In genomic region chr10:127620406-127621190, GRCm38 (mm10) we compare ENCODE assay signal across 8 mouse cellular contexts. TPM values are rescaled to one million over a fixed set of nuclear protein-coding genes. Genes with fewer than 3 reads are reported as not detected.
DNase-seq lines count a peak whose midpoint lies in the region; ATAC-seq and TF ChIP-seq lines count a peak whose summit lies in the region.

Gene Lrp1 (minus strand): TSS chr10:127621148.

- H3K27me3 ChIP-seq in forebrain, embryonic 15.5 days: no peaks in the 10 kb centered on the region
- no peaks in the 10 kb centered on the region for H3K27me3 ChIP-seq in hindbrain, embryonic 10.5 days (ENCODE audit: insufficient read depth, poor library complexity, severe bottlenecking)
- H3K27me3 ChIP-seq in midbrain, embryonic 14.5 days (ENCODE audit: control insufficient read depth, insufficient read depth, low read length): no peaks in the 10 kb centered on the region

- 15% methylated on average over 26 of the region's 32 CpGs for WGBS in bone marrow, adult 2 months
- under 1% methylated on average over 21 of the region's 32 CpGs for WGBS in forebrain, embryonic 15.5 days
- under 1% methylated on average over 30 of the region's 32 CpGs for WGBS in hindbrain, embryonic 10.5 days
- WGBS in midbrain, embryonic 14.5 days: 0% methylated on average over 29 of the region's 32 CpGs

- H3K4me2 ChIP-seq in forebrain, embryonic 15.5 days (replicated peaks): peak within 1 kb of the TSS; percentile 94
- peak within 1 kb of the TSS; percentile 96 for H3K4me2 ChIP-seq in midbrain, embryonic 14.5 days (ENCODE audit: low read length)

- no peak for TF ChIP-seq POLR2A in bone marrow, adult 2 months (IDR thresholded peaks at IDR 0.05; ENCODE audit: borderline replicate concordance, control insufficient read depth, low read depth, low read length)

- no peaks in the 10 kb centered on the region for H3K4me1 ChIP-seq in bone marrow, adult 2 months (ENCODE audit: control insufficient read depth, insufficient read depth, low read length)
- peaks cover 53% of the 10 kb centered on the region for H3K4me1 ChIP-seq in forebrain, embryonic 15.5 days
- H3K4me1 ChIP-seq in hindbrain, embryonic 10.5 days (replicated peaks): peaks cover 70% of the 10 kb centered on the region
- peaks cover 40% of the 10 kb centered on the region for H3K4me1 ChIP-seq in midbrain, embryonic 14.5 days (ENCODE audit: control insufficient read depth, insufficient read depth, low read length)

- peak; percentile 80 for ATAC-seq in forebrain, embryonic 15.5 days (replicated peaks)
- peak; percentile 80 for ATAC-seq in midbrain, embryonic 14.5 days (ENCODE audit: low FRiP score, low TSS enrichment)

- H3K9me3 ChIP-seq in forebrain, embryonic 15.5 days: no peaks in the 10 kb centered on the region
- no peaks in the 10 kb centered on the region for H3K9me3 ChIP-seq in hindbrain, embryonic 10.5 days
- H3K9me3 ChIP-seq in midbrain, embryonic 14.5 days (ENCODE audit: control insufficient read depth, low read length): no peaks in the 10 kb centered on the region

- no peak for TF ChIP-seq CTCF in bone marrow, adult 2 months (IDR thresholded peaks at IDR 0.05; ENCODE audit: control insufficient read depth, insufficient read depth, low read length)

- H3K36me3 ChIP-seq in forebrain, embryonic 15.5 days: no peaks in the 10 kb centered on the region
- peaks cover 7% of the 10 kb centered on the region; the same call in 1 of the 2 replicates for H3K36me3 ChIP-seq in hindbrain, embryonic 10.5 days
- peaks cover 6% of the 10 kb centered on the region; the same call in 1 of the 2 replicates for H3K36me3 ChIP-seq in midbrain, embryonic 14.5 days (ENCODE audit: control insufficient read depth, insufficient read depth, low read length)

- H3K4me3 ChIP-seq in bone marrow, adult 2 months (replicated peaks; ENCODE audit: control insufficient read depth, low read depth, low read length): peak within 1 kb of the TSS; percentile 64
- peak within 1 kb of the TSS; percentile 73 for H3K4me3 ChIP-seq in forebrain, embryonic 15.5 days
- peak within 1 kb of the TSS; percentile 82 for H3K4me3 ChIP-seq in hindbrain, embryonic 10.5 days
- peak within 1 kb of the TSS; percentile 88 for H3K4me3 ChIP-seq in midbrain, embryonic 14.5 days (replicated peaks; ENCODE audit: low read depth, low read length)

- H3K27ac ChIP-seq in bone marrow, adult 2 months (ENCODE audit: control insufficient read depth, insufficient read depth, low read depth, low read length, poor library complexity): peak within 1 kb of the TSS; percentile 71
- peak within 1 kb of the TSS; percentile 93 for H3K27ac ChIP-seq in forebrain, embryonic 15.5 days (replicated peaks)
- peak within 1 kb of the TSS; percentile 95 for H3K27ac ChIP-seq in hindbrain, embryonic 10.5 days
- H3K27ac ChIP-seq in midbrain, embryonic 14.5 days (replicated peaks; ENCODE audit: low read depth, low read length): peak within 1 kb of the TSS; percentile 90

- peak within 1 kb of the TSS; percentile 94 for H3K9ac ChIP-seq in forebrain, embryonic 15.5 days (replicated peaks)
- peak within 1 kb of the TSS; percentile 95 for H3K9ac ChIP-seq in midbrain, embryonic 14.5 days (replicated peaks; ENCODE audit: low read length)

- intact Hi-C loops in left cerebral cortex, postnatal 14 days (cut with DNase I): no loop called here

- peak; percentile 48 for DNase-seq in ovary, adult 18-20 months (ENCODE audit: low spot score)
- no peak for DNase-seq in ovary, postnatal 14 days (ENCODE audit: low spot score)
- peak; percentile 79 for DNase-seq in hindbrain, embryonic 10.5 days (ENCODE audit: low spot score)
- peak; percentile 48 to 51 for DNase-seq in left cerebral cortex, postnatal 14 days (ENCODE audit: low spot score in 2 of 2)
- peak; percentile 78 for DNase-seq in midbrain, embryonic 14.5 days
- DNase-seq in adipocyte (ENCODE audit: low spot score): no peak

RNA-seq across cellular contexts. Expression of gene Lrp1, which starts in this region (rescaled TPM):
- polyA plus RNA-seq in bone marrow, adult 2 months (2011; ENCODE audit: insufficient read depth, insufficient read length, low replicate concordance, missing spikeins): 23.5 and 48.3 TPM in 2 replicates
- polyA plus RNA-seq in forebrain, embryonic 15.5 days (2015; fragmentation: Nextera tagmentation; extraction: Ambion mirVana): 93.1 and 95.7 TPM in 2 replicates
- 55.7 and 71.7 TPM in 2 replicates for polyA plus RNA-seq in hindbrain, embryonic 10.5 days (2016; fragmentation: Nextera tagmentation; extraction: Ambion mirVana)
- total RNA-seq in left cerebral cortex, postnatal 14 days (2021): 100 to 1,000 TPM; 285 to 305 TPM
- polyA plus RNA-seq in midbrain, embryonic 14.5 days (2014; fragmentation: Nextera tagmentation; extraction: Ambion mirVana): 110 and 131 TPM in 2 replicates

Comparison
In these comparisons a context has a peak if more than half of its experiments do, and no peak if none do; other contexts are left out.
1. DNase-seq: peak in ovary, adult 18-20 months (single experiment), hindbrain, embryonic 10.5 days (single experiment), left cerebral cortex, postnatal 14 days (2 of 2) and midbrain, embryonic 14.5 days (single experiment); none in ovary, postnatal 14 days (single experiment) and adipocyte (single experiment).
2. Peak in every context shown above with its lines, with median percentiles within 50 percentile points of each other: H3K27ac ChIP-seq and H3K4me3 ChIP-seq.